Mouse (Mus musculus) kidney, postnatal 0 days (tissue): ENCODE measurements at regions not wholly inside any gene's neighbourhood (a gene's known extent, or its start where the extent isn't known, plus 50 kb on each side); places are given as distances from the start of the nearest gene placed in this dataset.

Experiments
- ATAC-seq: fragments of 200-750 bp; cut with Nextera tagmentation; replicated peaks from 2 replicates; pipeline ENCODE4 v1.8.0; 2017; ENCODE audit warnings: low read depth, moderate number of reproducible peaks, moderate TSS enrichment, moderate library complexity; ENCODE audit not compliant: low FRiP score
- DNase-seq: peaks from one replicate; pipeline ENCODE4 v3.0.0-alpha.2; 2016; ENCODE audit warnings: low spot score
- H3K27ac ChIP-seq: fragments of 300-500 bp; sonication (generic); 2 replicates; pipeline ENCODE4 v1.5.1; 2014; ENCODE audit warnings: mild to moderate bottlenecking
- H3K27me3 ChIP-seq: fragments of 300-500 bp; sonication (generic); 2 replicates; pipeline ENCODE4 v1.6.1; 2014; ENCODE audit warnings: low read length, mixed read lengths; ENCODE audit not compliant: insufficient read depth
- H3K36me3 ChIP-seq: fragments of 300-500 bp; sonication (generic); 2 replicates; pipeline ENCODE4 v1.6.1; 2014; ENCODE audit warnings: low read length, mixed read lengths; ENCODE audit not compliant: insufficient read depth
- H3K4me1 ChIP-seq: fragments of 300-500 bp; sonication (generic); replicated peaks from 2 replicates; pipeline ENCODE4 v1.6.1; 2014; ENCODE audit warnings: antibody characterized with exemption, low read length, mixed read lengths; ENCODE audit not compliant: insufficient read depth
- H3K4me2 ChIP-seq: fragments of 300-500 bp; sonication (generic); 2 replicates; pipeline ENCODE4 v1.6.1; 2014; ENCODE audit warnings: mild to moderate bottlenecking, low read length, moderate library complexity, mixed read lengths
- H3K4me3 ChIP-seq: fragments of 300-500 bp; sonication (generic); replicated peaks from 2 replicates; pipeline ENCODE4 v1.5.1; 2014; ENCODE audit warnings: low read depth, low read length
- H3K9ac ChIP-seq: fragments of 300-500 bp; sonication (generic); 2 replicates; pipeline ENCODE4 v1.6.1; 2014; ENCODE audit warnings: low read depth, low read length
- H3K9me3 ChIP-seq: fragments of 300-500 bp; sonication (generic); replicated peaks from 2 replicates; pipeline ENCODE4 v1.6.1; 2016; ENCODE audit warnings: low read length, inconsistent platforms, mixed read lengths
- CTCF ChIP-seq: IDR thresholded peaks from 2 replicates; pipeline ENCODE4 v1.5.1; 2016; ENCODE audit warnings: antibody characterized with exemption, low read depth, mild to moderate bottlenecking, moderate library complexity
- WGBS: fragments of 180-500 bp; shearing (Covaris S2); extraction: QIAGEN DNeasy Blood & Tissue Kit; methylation state at CpG from one replicate; pipeline ENCODE4 v1.1.7; 2014; 5-methylcytosine and 5-hydroxymethylcytosine counted together

GRCm38 (mm10) chr1:101272365-101272764 lies 1499.8 kb downstream of the Cntnap5b start:
- Histone ChIP-seq H3K4me2 (no peak overlapping the region), H3K9ac (no peak overlapping the region), H3K27ac (no peak overlapping the region), H3K4me1 (no peaks in the 10 kb centered on the region), H3K36me3 (no peaks in the 10 kb centered on the region), H3K9me3 (no peaks in the 10 kb centered on the region), H3K27me3 (no peaks in the 10 kb centered on the region), H3K4me3 (no peak overlapping the region)
- no peak for ATAC-seq
- no peak for TF ChIP-seq CTCF
- no peak for DNase-seq

GRCm38 (mm10) chr1:101273633-101274032 lies 1501.1 kb downstream of the Cntnap5b start:
- ATAC-seq (no peak), DNase-seq (no peak)
- Histone ChIP-seq H3K36me3 (no peaks in the 10 kb centered on the region), H3K9ac (no peak overlapping the region), H3K27me3 (no peaks in the 10 kb centered on the region), H3K9me3 (no peaks in the 10 kb centered on the region), H3K4me2 (no peak overlapping the region), H3K27ac (no peak overlapping the region), H3K4me1 (no peaks in the 10 kb centered on the region), H3K4me3 (no peak overlapping the region)
- WGBS: 78% methylated on average over 1 of the region's 1 CpGs
- no peak for TF ChIP-seq CTCF

DNA sequence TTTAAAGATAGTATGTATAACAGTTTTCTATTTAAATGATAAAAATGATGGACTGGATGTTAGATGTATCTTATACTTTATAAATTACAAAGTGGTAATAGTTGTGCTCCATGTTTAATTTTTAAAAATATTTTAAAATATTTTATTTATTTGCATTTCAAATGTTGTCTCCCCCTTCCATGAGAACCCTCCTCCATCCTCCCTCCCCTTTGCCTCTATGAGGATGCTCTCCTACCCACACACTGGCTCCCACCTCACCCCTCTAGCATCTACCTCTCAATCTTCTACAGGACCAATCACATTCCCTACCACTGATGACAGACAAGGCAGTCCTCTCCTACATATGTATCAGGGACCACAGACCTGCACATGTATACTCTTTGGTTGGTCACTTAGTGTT lies 1512.9 kb downstream of the Cntnap5b start:
- DNase-seq: peak; percentile 40
- no peak overlapping the region for H3K4me3 ChIP-seq
- no peak overlapping the region for H3K9ac ChIP-seq
- no peak for ATAC-seq
- H3K27ac ChIP-seq: no peak overlapping the region
- H3K4me2 ChIP-seq: no peak overlapping the region
- no peaks in the 10 kb centered on the region for H3K36me3 ChIP-seq
- H3K4me1 ChIP-seq: no peaks in the 10 kb centered on the region
- H3K9me3 ChIP-seq: no peaks in the 10 kb centered on the region
- TF ChIP-seq CTCF: no peak
- no peaks in the 10 kb centered on the region for H3K27me3 ChIP-seq
